In the genomic region with DNA sequence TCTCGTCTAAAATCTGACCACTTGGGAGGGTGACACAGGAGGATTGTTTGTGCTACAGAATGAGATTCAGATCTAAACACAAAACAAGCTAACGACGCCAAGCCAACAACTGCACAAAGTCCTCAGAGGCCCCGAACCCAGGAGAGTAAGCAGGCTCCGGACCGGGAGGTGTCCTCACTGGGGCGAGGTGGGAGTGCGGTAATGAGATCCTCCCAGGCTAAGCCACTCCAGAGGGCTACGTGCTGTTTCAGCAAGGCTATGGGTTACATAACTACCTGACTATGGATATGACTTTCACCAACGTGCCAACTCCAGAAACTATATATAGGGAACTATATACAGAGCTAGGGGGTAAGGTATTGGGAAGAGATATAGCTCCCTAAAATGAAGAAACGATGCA, we compare ENCODE assay signal across 23 mouse cellular contexts. TPM values are rescaled to one million over a fixed set of nuclear protein-coding genes. Genes with fewer than 3 reads are reported as not detected.
DNase-seq lines count a peak whose midpoint lies in the region; ATAC-seq lines count a peak whose summit lies in the region.
"Had no signal": no experiment of that assay in that cellular context is flagged by ENCODE, and none has a peak within 500 bp of the region (broad histone marks: within the 10 kb centered on the region; RNA-seq: fewer than 3 reads in every experiment).

No protein-coding gene starts in this region.

- no peak overlapping the region for H3K4me2 ChIP-seq in heart, embryonic 16.5 days (ENCODE audit: low read depth, low read length)
- H3K4me2 ChIP-seq: embryonic facial prominence, embryonic 12.5 days; forebrain, embryonic 15.5 days; hindbrain, embryonic 15.5 days; kidney, embryonic 15.5 days had no signal

- no peaks in the 10 kb centered on the region for H3K27me3 ChIP-seq in heart, embryonic 10.5 days (ENCODE audit: insufficient read depth, poor library complexity, severe bottlenecking)
- no peaks in the 10 kb centered on the region for H3K27me3 ChIP-seq in heart, embryonic 16.5 days (ENCODE audit: control insufficient read depth, insufficient read depth, low read length)
- H3K27me3 ChIP-seq: embryonic facial prominence, embryonic 12.5 days; forebrain, embryonic 15.5 days; hindbrain, embryonic 15.5 days; kidney, embryonic 15.5 days had no signal

- H3K9me3 ChIP-seq in heart, embryonic 10.5 days: no peaks in the 10 kb centered on the region
- no peaks in the 10 kb centered on the region for H3K9me3 ChIP-seq in heart, embryonic 16.5 days (replicated peaks; ENCODE audit: control insufficient read depth, low read length)
- H3K9me3 ChIP-seq: embryonic facial prominence, embryonic 12.5 days; forebrain, embryonic 15.5 days; G1E; hindbrain, embryonic 15.5 days; kidney, embryonic 15.5 days had no signal

- H3K9ac ChIP-seq in heart, embryonic 16.5 days (ENCODE audit: low read length): no peak overlapping the region
- H3K9ac ChIP-seq: embryonic facial prominence, embryonic 12.5 days; forebrain, embryonic 15.5 days; hindbrain, embryonic 15.5 days; kidney, embryonic 15.5 days had no signal

- WGBS in heart, embryonic 10.5 days: 84% methylated on average over 11 of the region's 11 CpGs
- 76% methylated on average over 11 of the region's 11 CpGs for WGBS in heart, embryonic 16.5 days

- H3K4me1 ChIP-seq in heart, embryonic 10.5 days: peaks cover 8% of the 10 kb centered on the region; the same call in 1 of the 2 replicates
- H3K4me1 ChIP-seq in heart, embryonic 16.5 days (ENCODE audit: control insufficient read depth, insufficient read depth, low read length): peaks cover 5% of the 10 kb centered on the region; the same call in 1 of the 2 replicates
- H3K4me1 ChIP-seq: embryonic facial prominence, embryonic 12.5 days; forebrain, embryonic 15.5 days; hindbrain, embryonic 15.5 days; kidney, embryonic 15.5 days had no signal

- peak overlapping the region; percentile 36; the same call in 1 of the 2 replicates for H3K27ac ChIP-seq in heart, embryonic 10.5 days
- 0 out of 2 replicates have a peak overlapping the region, but pooled peaks have one; percentile 44 for H3K27ac ChIP-seq in heart, embryonic 16.5 days (ENCODE audit: low read length)
- H3K27ac ChIP-seq: embryonic facial prominence, embryonic 12.5 days; forebrain, embryonic 15.5 days; heart, adult 2 months; hindbrain, embryonic 15.5 days; kidney, embryonic 15.5 days had no signal

- DNase-seq in frontal cortex, adult 2 months (ENCODE audit: extremely low spot score in 1 of 2, low spot score in 1 of 2): no peak
- DNase-seq in heart, embryonic 10.5 days (ENCODE audit: low spot score): no peak
- DNase-seq in heart, adult 18-20 months: no peak
- DNase-seq in heart, adult 11 months: no peak
- DNase-seq in cerebellum, postnatal 14 days: no peak
- DNase-seq: adrenal gland, adult 8-10 months; adrenal gland, postnatal 36 days; B cell, adult 2 months; cerebellum, adult 11 months; cerebellum, adult 8-10 months; cerebellum, postnatal 25 days; heart, adult 2 months; heart, postnatal 10 days; kidney, adult 2 months had no signal

- peak; percentile 41; the same call in 1 of the 2 replicates for ATAC-seq in frontal cortex, adult (ENCODE audit: low TSS enrichment)
- no peak for ATAC-seq in heart, embryonic 16.5 days (replicated peaks; ENCODE audit: extremely low read depth, insufficient read depth, low FRiP score)
- ATAC-seq: CD4-positive, CD25-positive, alpha-beta regulatory T cell, adult 4 months; forebrain, embryonic 15.5 days; intestine, embryonic 16.5 days had no signal

- H3K36me3 ChIP-seq in heart, embryonic 10.5 days: peaks cover 89% of the 10 kb centered on the region
- H3K36me3 ChIP-seq in heart, embryonic 16.5 days (ENCODE audit: control insufficient read depth, insufficient read depth): peaks cover 38% of the 10 kb centered on the region
- H3K36me3 ChIP-seq: forebrain, embryonic 15.5 days; hindbrain, embryonic 15.5 days had no signal

- no peak overlapping the region for H3K4me3 ChIP-seq in heart, embryonic 10.5 days
- H3K4me3 ChIP-seq in heart, embryonic 16.5 days (ENCODE audit: low read length): no peak overlapping the region
- H3K4me3 ChIP-seq: embryonic facial prominence, embryonic 12.5 days; forebrain, embryonic 15.5 days; heart, adult 2 months; hindbrain, embryonic 15.5 days; kidney, embryonic 15.5 days had no signal

RNA-seq across cellular contexts. Expression of gene Shmt1, which starts 15.2 kb away (rescaled TPM):
- polyA plus RNA-seq in frontal cortex, adult 2 months (2012; rRNA removed): 2.0 and 2.2 TPM in 2 replicates
- polyA plus RNA-seq in heart, embryonic 10.5 days (2016; fragmentation: Nextera tagmentation; extraction: Ambion mirVana): 60.9 and 82.5 TPM in 2 replicates
- 10 to 100 TPM; 11.9 to 13.5 TPM for total RNA-seq in heart, adult 18-20 months (2021)
- 50.9 and 52.7 TPM in 2 replicates for polyA plus RNA-seq in heart, embryonic 16.5 days (2015; fragmentation: Nextera tagmentation; extraction: Ambion mirVana)

RNA-seq across cellular contexts. Expression of gene Smcr8, which starts 19.0 kb away (rescaled TPM):
- polyA plus RNA-seq in frontal cortex, adult 2 months (2012; rRNA removed): 10.7 and 12.3 TPM in 2 replicates
- 6.5 and 6.7 TPM in 2 replicates for polyA plus RNA-seq in heart, embryonic 10.5 days (2016; fragmentation: Nextera tagmentation; extraction: Ambion mirVana)
- 10 to 100 TPM; 15.2 to 16.8 TPM for total RNA-seq in heart, adult 18-20 months (2021)
- 4.3 and 4.6 TPM in 2 replicates for polyA plus RNA-seq in heart, embryonic 16.5 days (2015; fragmentation: Nextera tagmentation; extraction: Ambion mirVana)

RNA-seq across cellular contexts. Expression of gene Top3a, which starts 19.2 kb away (rescaled TPM):
- 6.0 and 6.1 TPM in 2 replicates for polyA plus RNA-seq in frontal cortex, adult 2 months (2012; rRNA removed)
- polyA plus RNA-seq in heart, embryonic 10.5 days (2016; fragmentation: Nextera tagmentation; extraction: Ambion mirVana): 16.0 and 17.8 TPM in 2 replicates
- 1 to 10 TPM; 3.8 to 4.4 TPM for total RNA-seq in heart, adult 18-20 months (2021)
- polyA plus RNA-seq in heart, embryonic 16.5 days (2015; fragmentation: Nextera tagmentation; extraction: Ambion mirVana): 9.3 and 9.8 TPM in 2 replicates

RNA-seq across cellular contexts. Expression of gene Dhrs7b, which starts 34.1 kb away (rescaled TPM):
- 19.3 and 19.9 TPM in 2 replicates for polyA plus RNA-seq in frontal cortex, adult 2 months (2012; rRNA removed)
- polyA plus RNA-seq in heart, embryonic 10.5 days (2016; fragmentation: Nextera tagmentation; extraction: Ambion mirVana): 36.6 and 40.9 TPM in 2 replicates
- 10 to 100 TPM; 24.3 TPM for total RNA-seq in heart, adult 18-20 months (2021)
- polyA plus RNA-seq in heart, embryonic 16.5 days (2015; fragmentation: Nextera tagmentation; extraction: Ambion mirVana): 29.9 and 33.6 TPM in 2 replicates

Comparison
In these comparisons a context has a peak if more than half of its experiments do, and no peak if none do; other contexts are left out.
1. RNA of gene Shmt1, which starts 15.2 kb away (polyA plus RNA-seq): 60.9 to 82.5 TPM in heart, embryonic 10.5 days and 50.9 to 52.7 TPM in heart, embryonic 16.5 days; 2.0 to 2.2 TPM in frontal cortex, adult 2 months; every median in the first group is over 10 times any median in the second.